ENCODE assay signal across 12 mouse cellular contexts in the genomic region with DNA sequence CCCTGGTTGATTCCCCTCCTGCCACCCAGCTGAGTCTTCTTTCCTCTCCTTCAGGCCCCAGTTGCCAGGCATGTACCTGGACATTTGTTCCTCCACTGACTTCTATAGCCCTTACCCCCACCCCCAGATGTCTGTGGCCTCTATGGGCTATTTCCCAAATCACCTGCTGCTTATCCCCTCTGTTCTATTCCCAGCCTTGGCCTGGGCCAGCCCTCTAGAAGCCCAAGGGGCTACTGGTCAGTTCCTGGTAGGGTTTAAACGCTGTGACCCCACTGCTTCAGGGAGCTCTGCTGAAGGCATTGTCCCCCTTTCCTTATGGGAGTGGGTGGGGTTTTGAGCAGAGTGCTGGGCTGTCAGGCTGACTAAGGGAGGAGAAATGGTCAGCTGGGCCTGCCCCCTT. TPM values are rescaled to one million over a fixed set of nuclear protein-coding genes. Genes with fewer than 3 reads are reported as not detected.
"Had no signal": no experiment of that assay in that cellular context is flagged by ENCODE, and none has a peak within 500 bp of the region (broad histone marks: within the 10 kb centered on the region; RNA-seq: fewer than 3 reads in every experiment).

No protein-coding gene starts in this region.

RNA-seq across cellular contexts. Expression of a gene that starts 43.0 kb away (rescaled TPM):
- polyA plus RNA-seq: intestine, embryonic 15.5 days; limb, embryonic 11.5 days; liver, embryonic 11.5 days; liver, embryonic 14.5 days; liver, postnatal 0 days; lung, embryonic 15.5 days; macrophage; neural tube, embryonic 12.5 days; stomach, embryonic 15.5 days had no signal

RNA-seq across cellular contexts. Expression of a gene that starts 52.5 kb away (rescaled TPM):
- polyA plus RNA-seq: intestine, embryonic 15.5 days; limb, embryonic 11.5 days; limb, embryonic 14.5 days; liver, embryonic 11.5 days; liver, embryonic 14.5 days; liver, postnatal 0 days; lung, embryonic 15.5 days; macrophage; midbrain, embryonic 12.5 days; neural tube, embryonic 12.5 days; neural tube, embryonic 15.5 days; stomach, embryonic 15.5 days had no signal
